ENCODE assay signal across 24 mouse cellular contexts in genomic region chr12:102430228-102430627, GRCm38 (mm10). TPM values are rescaled to one million over a fixed set of nuclear protein-coding genes. Genes with fewer than 3 reads are reported as not detected.
DNase-seq lines count a peak whose midpoint lies in the region; ATAC-seq and TF ChIP-seq lines count a peak whose summit lies in the region.
"Had no signal": no experiment of that assay in that cellular context is flagged by ENCODE, and none has a peak within 500 bp of the region (broad histone marks: within the 10 kb centered on the region; RNA-seq: fewer than 3 reads in every experiment).

No protein-coding gene starts in this region.

- no peak overlapping the region for H3K4me3 ChIP-seq in liver, embryonic 13.5 days (replicated peaks)
- no peak overlapping the region for H3K4me3 ChIP-seq in myocyte
- no peak overlapping the region for H3K4me3 ChIP-seq in midbrain, embryonic 11.5 days (ENCODE audit: low read depth, low read length)
- H3K4me3 ChIP-seq in midbrain, embryonic 15.5 days, result no peak overlapping the region
- H3K4me3 ChIP-seq: hindbrain, embryonic 10.5 days; intestine, embryonic 15.5 days; limb, embryonic 10.5 days; midbrain, embryonic 12.5 days; neural tube, embryonic 12.5 days had no signal

- no peak overlapping the region for H3ac ChIP-seq in myocyte (ENCODE audit: control insufficient read depth, insufficient read length)

- peaks cover 39% of the 10 kb centered on the region for H3K4me1 ChIP-seq in liver, embryonic 13.5 days (replicated peaks)
- no peaks in the 10 kb centered on the region for H3K4me1 ChIP-seq in midbrain, embryonic 11.5 days (ENCODE audit: control insufficient read depth, insufficient read depth, low read length)
- no peaks in the 10 kb centered on the region for H3K4me1 ChIP-seq in midbrain, embryonic 15.5 days
- H3K4me1 ChIP-seq: hindbrain, embryonic 10.5 days; intestine, embryonic 15.5 days; limb, embryonic 10.5 days; midbrain, embryonic 12.5 days; neural tube, embryonic 12.5 days had no signal

- DNase-seq in heart, adult 11 months, result peak; percentile 83
- no peak for DNase-seq in heart, postnatal 14 days
- peak; percentile 17 for DNase-seq in MN1 (ENCODE audit: low spot score)
- DNase-seq in liver, embryonic 13.5 days, result peak; percentile 57
- no peak for DNase-seq in midbrain, embryonic 11.5 days (ENCODE audit: low spot score, missing footprints)
- DNase-seq in urinary bladder, postnatal 4 days (ENCODE audit: low spot score in 2 of 2), result no peak
- DNase-seq: adrenal gland, postnatal 14 days; B cell, adult 2 months; cerebellum, adult 11-12 months; cerebellum, postnatal 25 days; kidney, adult 9 months; kidney, postnatal 14 days; lung, postnatal 4 days; right cerebral cortex, postnatal 14 days; thymus, postnatal 25 days had no signal

- TF ChIP-seq POLR2A in myocyte (IDR thresholded peaks at IDR 0.05; ENCODE audit: insufficient read length, low read depth), result no peak

- peaks cover 27% of the 10 kb centered on the region for H3K79me2 ChIP-seq in myocyte (ENCODE audit: control insufficient read depth, insufficient read depth)

- no peaks in the 10 kb centered on the region for H3K27me3 ChIP-seq in liver, embryonic 13.5 days
- no peaks in the 10 kb centered on the region for H3K27me3 ChIP-seq in myocyte (ENCODE audit: control insufficient read depth, insufficient read depth, insufficient read length)
- no peaks in the 10 kb centered on the region for H3K27me3 ChIP-seq in midbrain, embryonic 11.5 days (ENCODE audit: control insufficient read depth, insufficient read depth, low read length)
- H3K27me3 ChIP-seq in midbrain, embryonic 15.5 days (replicated peaks), result no peaks in the 10 kb centered on the region
- H3K27me3 ChIP-seq: intestine, embryonic 15.5 days; midbrain, embryonic 12.5 days; neural tube, embryonic 12.5 days had no signal

- H3K4me2 ChIP-seq in liver, embryonic 13.5 days, result no peak overlapping the region
- peak overlapping the region; percentile 59 for H3K4me2 ChIP-seq in myocyte (ENCODE audit: low read depth)
- H3K4me2 ChIP-seq in midbrain, embryonic 11.5 days, result no peak overlapping the region
- no peak overlapping the region for H3K4me2 ChIP-seq in midbrain, embryonic 15.5 days
- H3K4me2 ChIP-seq: heart, embryonic 11.5 days; intestine, embryonic 15.5 days; midbrain, embryonic 12.5 days; neural tube, embryonic 12.5 days had no signal

- no peak overlapping the region for H3K9ac ChIP-seq in liver, embryonic 13.5 days
- H3K9ac ChIP-seq in midbrain, embryonic 11.5 days (ENCODE audit: low read length), result no peak overlapping the region
- no peak overlapping the region for H3K9ac ChIP-seq in midbrain, embryonic 15.5 days
- H3K9ac ChIP-seq: intestine, embryonic 15.5 days; midbrain, embryonic 12.5 days; neural tube, embryonic 12.5 days had no signal

- H3K36me3 ChIP-seq in liver, embryonic 13.5 days, result no peaks in the 10 kb centered on the region
- no peaks in the 10 kb centered on the region for H3K36me3 ChIP-seq in myocyte (ENCODE audit: control insufficient read depth, insufficient read depth)
- no peaks in the 10 kb centered on the region for H3K36me3 ChIP-seq in midbrain, embryonic 11.5 days (ENCODE audit: control insufficient read depth, insufficient read depth, low read length)
- H3K36me3 ChIP-seq in midbrain, embryonic 15.5 days (replicated peaks), result no peaks in the 10 kb centered on the region
- H3K36me3 ChIP-seq: intestine, embryonic 15.5 days; midbrain, embryonic 12.5 days had no signal

- ATAC-seq in liver, embryonic 13.5 days (ENCODE audit: low read depth), result peak; percentile 49
- no peak for ATAC-seq in midbrain, embryonic 11.5 days (ENCODE audit: low FRiP score)
- ATAC-seq in midbrain, embryonic 15.5 days (replicated peaks), result no peak
- ATAC-seq: hindbrain, embryonic 16.5 days; intestine, embryonic 15.5 days had no signal

- H3K9me3 ChIP-seq in liver, embryonic 13.5 days (replicated peaks), result no peaks in the 10 kb centered on the region
- H3K9me3 ChIP-seq in midbrain, embryonic 11.5 days (ENCODE audit: control insufficient read depth, low read length), result no peaks in the 10 kb centered on the region
- no peaks in the 10 kb centered on the region for H3K9me3 ChIP-seq in midbrain, embryonic 15.5 days
- H3K9me3 ChIP-seq: intestine, embryonic 15.5 days; limb, embryonic 10.5 days; midbrain, embryonic 12.5 days; neural tube, embryonic 12.5 days had no signal

- WGBS in liver, embryonic 13.5 days (ENCODE audit: insufficient replicate concordance), result 24% methylated on average over 4 of the region's 4 CpGs
- WGBS in midbrain, embryonic 11.5 days, result 91% methylated on average over 4 of the region's 4 CpGs
- WGBS in midbrain, embryonic 15.5 days, result 86% methylated on average over 4 of the region's 4 CpGs

- intact Hi-C loops in heart, postnatal 14 days (cut with DNase I), result no loop called here

- H3K27ac ChIP-seq in liver, embryonic 13.5 days, result no peak overlapping the region
- no peak overlapping the region for H3K27ac ChIP-seq in midbrain, embryonic 11.5 days (ENCODE audit: low read depth, low read length)
- no peak overlapping the region for H3K27ac ChIP-seq in midbrain, embryonic 15.5 days
- H3K27ac ChIP-seq: hindbrain, embryonic 10.5 days; intestine, embryonic 15.5 days; limb, embryonic 10.5 days; midbrain, embryonic 12.5 days; neural tube, embryonic 12.5 days had no signal

TF ChIP-seq in myocyte, 11 proteins besides CTCF, POLR2A, EP300 and RAD21:
- TF ChIP-seq MAX (IDR thresholded peaks at IDR 0.05; ENCODE audit: low read depth) (no peak), CEBPB (IDR thresholded peaks at IDR 0.05; ENCODE audit: insufficient read depth, poor library complexity, severe bottlenecking) (peak; percentile 59)

RNA-seq across cellular contexts. Expression of gene Lgmn, which starts 9.4 kb away (rescaled TPM):
- 10 to 100 TPM; 78.1 to 82.0 TPM for total RNA-seq in heart, postnatal 14 days (2021)
- polyA plus RNA-seq in liver, embryonic 13.5 days (2015; fragmentation: Nextera tagmentation; extraction: Ambion mirVana), result 55.8 and 59.0 TPM in 2 replicates
- polyA plus RNA-seq in myocyte (2012; fragmentation: generic; extraction: Trizol), result 93.7 TPM
- 61.3 and 63.6 TPM in 2 replicates for polyA plus RNA-seq in midbrain, embryonic 11.5 days (2014; fragmentation: Nextera tagmentation; extraction: Ambion mirVana)
- 87.7 and 89.9 TPM in 2 replicates for polyA plus RNA-seq in midbrain, embryonic 15.5 days (2015; fragmentation: Nextera tagmentation; extraction: Ambion mirVana)

RNA-seq across cellular contexts. Expression of gene Golga5, which starts 38.7 kb away (rescaled TPM):
- 10 to 100 TPM; 23.5 to 25.8 TPM for total RNA-seq in heart, postnatal 14 days (2021)
- 15.1 and 15.6 TPM in 2 replicates for polyA plus RNA-seq in liver, embryonic 13.5 days (2015; fragmentation: Nextera tagmentation; extraction: Ambion mirVana)
- 13.2 TPM for polyA plus RNA-seq in myocyte (2012; fragmentation: generic; extraction: Trizol)
- polyA plus RNA-seq in midbrain, embryonic 11.5 days (2014; fragmentation: Nextera tagmentation; extraction: Ambion mirVana), result 31.6 and 32.9 TPM in 2 replicates
- 25.5 and 31.0 TPM in 2 replicates for polyA plus RNA-seq in midbrain, embryonic 15.5 days (2015; fragmentation: Nextera tagmentation; extraction: Ambion mirVana)

Comparison
In these comparisons a context has a peak if more than half of its experiments do, and no peak if none do; other contexts are left out.
1. DNase-seq: peak in heart, adult 11 months (single experiment), MN1 (single experiment) and liver, embryonic 13.5 days (single experiment); none in heart, postnatal 14 days (0 of 2), midbrain, embryonic 11.5 days (single experiment) and urinary bladder, postnatal 4 days (0 of 2).